Mouse (Mus musculus) c-Kit-positive CD71-positive TER-119-positive erythroid progenitor cells, embryonic 14.5 days (primary cell): ENCODE data around the gene Adam19.
"Not testable (repeated sequence)": the region's sequence is repeated elsewhere in the genome, so short reads cannot be mapped to it uniquely, and the experiment has no call there.

ENCODE experiments used
- DNase-seq: peaks from one replicate; pipeline ENCODE4 v3.0.0-alpha.2; 2013; ENCODE audit warnings: low spot score

Gene Adam19

DNA sequence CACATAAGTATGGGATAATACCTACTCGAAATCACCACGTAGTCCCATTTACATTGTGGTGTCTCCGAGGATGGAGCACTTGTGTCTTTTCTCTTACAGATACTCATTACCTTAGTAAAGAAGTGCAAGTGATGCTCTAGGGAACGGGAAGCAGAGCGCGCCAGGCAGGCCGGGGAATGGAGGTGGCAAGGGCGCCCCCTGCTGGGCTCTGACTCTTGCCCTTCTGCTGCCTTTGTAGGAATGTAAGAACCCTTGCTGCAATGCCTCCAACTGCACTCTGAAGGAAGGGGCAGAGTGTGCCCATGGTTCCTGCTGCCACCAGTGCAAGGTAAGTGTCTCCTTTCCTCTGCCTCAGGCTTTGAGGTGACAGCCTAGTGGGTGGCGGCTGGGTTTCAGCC is 72.8 kb downstream of the Adam19 start:
- peak; percentile 63 for DNase-seq

- peak; percentile 28 for DNase-seq
These were observed 75.5 kb downstream of the Adam19 start for GRCm38 (mm10) chr11:46131022-46131986.

DNA sequence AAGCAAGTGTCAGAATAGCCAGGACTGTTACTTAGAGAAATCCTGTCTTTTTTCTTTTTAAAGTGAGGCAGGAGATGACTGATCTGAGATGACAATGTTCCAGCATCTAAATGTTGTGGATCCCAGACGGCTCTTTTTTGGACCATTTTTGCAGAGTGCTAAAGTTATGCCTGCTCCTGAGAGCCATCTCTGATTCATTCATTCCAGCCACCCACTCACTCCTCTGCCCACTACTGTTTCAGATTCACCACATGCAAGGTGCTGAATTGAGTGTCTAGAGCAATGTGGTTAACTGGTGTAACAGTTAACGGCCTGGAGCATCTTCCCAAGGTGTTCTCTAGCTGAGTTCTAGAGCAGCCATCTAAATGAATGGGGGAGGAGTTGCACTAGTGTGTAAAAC is 79.1 kb downstream of the Adam19 start:
- DNase-seq = no peak

- DNase-seq = no peak
These were observed 87.5 kb downstream of the Adam19 start for GRCm38 (mm10) chr11:46143342-46143741.

DNA sequence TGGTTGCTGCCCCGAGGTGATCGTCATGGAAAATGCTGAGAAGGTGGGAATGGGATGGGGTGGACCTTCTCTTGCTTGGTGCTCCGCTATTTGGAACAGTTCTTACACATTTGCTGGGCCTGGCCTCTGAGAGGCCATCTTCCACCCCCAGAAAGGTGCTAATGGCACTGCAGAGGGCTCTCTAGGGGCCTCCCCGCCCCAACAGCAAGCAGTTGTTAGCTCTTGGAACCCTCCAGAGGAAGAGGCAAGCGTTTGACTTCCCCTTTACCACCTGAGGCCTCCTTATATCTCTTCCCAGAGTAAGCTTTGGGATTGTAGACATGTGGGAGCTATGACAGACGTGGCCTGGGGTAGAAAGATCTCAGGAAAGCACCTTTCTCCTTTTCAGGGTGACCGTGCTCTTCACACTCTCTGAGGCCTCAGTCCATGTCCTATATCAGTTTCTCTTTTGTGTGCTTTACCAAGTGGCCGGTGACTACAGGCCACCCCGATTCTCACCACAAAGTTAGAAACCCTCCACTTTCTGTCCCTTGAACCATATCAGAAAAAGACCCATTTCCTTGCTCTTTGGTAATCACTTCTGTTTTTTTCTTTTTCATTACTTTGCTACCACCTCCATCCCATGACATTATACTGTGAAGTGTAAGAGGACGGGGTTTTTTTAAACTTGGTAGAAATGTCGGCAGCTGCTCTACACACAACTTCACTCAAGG is 89.5 kb downstream of the Adam19 start:
- no peak for DNase-seq

DNA sequence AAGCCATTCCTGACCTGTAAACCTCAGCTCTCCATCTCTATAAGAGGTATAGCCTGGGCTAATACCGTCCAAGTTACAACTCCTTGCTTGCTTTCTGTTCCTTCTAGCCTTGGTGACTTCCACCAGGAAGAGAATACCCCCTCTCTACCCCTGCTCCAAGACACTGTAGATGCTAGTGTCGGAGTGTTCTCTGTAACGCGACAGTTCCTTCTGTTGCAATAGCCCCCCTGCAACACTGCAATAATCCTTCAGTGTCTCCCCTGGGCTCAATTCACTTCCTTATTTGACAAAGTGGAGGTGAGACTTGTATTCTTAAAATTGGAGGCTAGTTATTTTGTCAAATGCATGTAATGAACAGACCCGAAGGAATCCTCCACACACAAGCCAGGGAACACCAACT is 90.8 kb downstream of the Adam19 start:
- DNase-seq = no peak

DNA sequence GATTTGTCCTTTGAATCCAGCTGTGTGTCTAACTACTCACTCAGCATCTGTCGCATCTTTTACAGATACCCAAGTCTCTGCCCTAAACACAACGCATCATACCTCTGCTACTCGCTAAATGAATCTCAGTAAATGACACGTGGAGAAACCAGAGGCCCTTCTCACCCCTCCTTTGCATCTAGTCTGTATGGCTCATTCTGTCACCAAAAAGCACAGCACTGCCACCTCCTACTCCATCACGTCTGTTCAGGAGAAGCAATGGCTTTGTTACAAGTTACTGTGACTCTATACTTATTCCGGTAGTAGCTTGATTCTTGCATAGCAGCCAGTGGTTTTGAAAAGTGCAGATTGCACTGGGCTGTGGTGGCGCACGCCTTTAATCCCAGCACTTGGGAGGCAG is 101.2 kb downstream of the Adam19 start:
- no peak for DNase-seq

DNA sequence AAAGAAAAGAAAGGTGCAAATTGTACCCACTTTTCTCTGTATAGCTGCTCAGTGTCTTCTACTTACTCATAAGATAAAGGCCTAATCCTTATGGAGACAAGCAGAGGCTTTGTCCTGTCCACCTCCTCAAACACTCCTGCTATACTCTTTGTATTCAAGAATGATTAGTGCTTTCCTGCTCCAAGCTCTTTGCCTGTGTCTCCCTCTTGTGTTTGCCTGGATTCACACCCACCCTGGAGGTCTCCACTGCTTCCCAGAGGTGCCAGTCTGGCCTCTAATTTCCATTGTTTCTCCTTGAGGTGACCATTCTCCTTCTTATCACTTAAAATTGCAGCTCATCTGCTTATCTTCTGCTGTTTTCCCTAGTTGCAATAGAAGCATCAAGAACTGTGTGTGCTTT is 101.7 kb downstream of the Adam19 start:
- DNase-seq = no peak

GRCm38 (mm10) chr11:46165866-46166585 is 110.2 kb downstream of the Adam19 start, which contains the start of gene Nipal4:
Gene Nipal4, minus strand, starts transcription at chr11:46166508.
- no peak for DNase-seq

DNA sequence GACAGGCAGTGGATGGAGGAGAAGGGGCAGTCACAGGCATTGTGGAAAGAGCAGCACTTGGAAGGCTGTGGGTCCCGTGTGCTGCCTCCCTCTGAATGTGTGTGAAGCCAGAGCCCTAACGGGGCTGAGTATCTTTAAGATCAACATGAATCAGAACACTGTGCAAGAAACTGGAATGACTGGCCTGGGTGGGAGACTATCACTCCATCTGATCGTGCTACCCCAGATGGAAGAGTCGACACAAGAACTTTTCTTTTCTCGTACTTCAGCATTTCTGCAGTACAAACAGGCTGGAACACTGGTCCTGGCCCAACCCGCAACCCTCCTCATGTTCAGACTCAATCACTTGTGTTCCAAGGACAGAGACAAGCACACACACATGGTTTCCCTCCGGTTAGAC is 112.7 kb downstream of the Adam19 start:
- no peak for DNase-seq

DNA sequence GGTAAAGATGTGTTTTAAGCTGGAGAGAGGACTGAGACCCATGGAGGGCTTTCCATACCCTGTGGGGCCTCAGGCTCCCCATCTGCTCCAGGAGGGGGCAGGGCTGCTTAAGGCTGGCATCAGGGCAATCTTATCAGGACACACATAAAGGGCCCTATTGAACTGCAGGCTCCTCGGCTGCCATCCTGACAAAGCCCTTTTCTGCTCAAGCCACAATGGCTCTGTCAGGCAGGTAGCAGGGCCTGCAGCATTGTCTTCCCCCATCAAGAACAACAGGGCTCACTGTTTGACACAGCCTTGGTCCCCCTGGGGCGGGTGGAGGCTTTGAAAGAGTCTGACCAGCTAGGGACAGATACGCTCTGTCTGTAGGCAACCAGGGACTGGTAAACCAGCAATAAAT is 114.1 kb downstream of the Adam19 start:
- no peak for DNase-seq

- no peak for DNase-seq
These were observed 116.3 kb downstream of the Adam19 start for GRCm38 (mm10) chr11:46172128-46172527.

- DNase-seq = no peak
These were observed 120.4 kb downstream of the Adam19 start for GRCm38 (mm10) chr11:46176155-46176554.

- no peak for DNase-seq
These were observed 121.7 kb downstream of the Adam19 start for GRCm38 (mm10) chr11:46177246-46178043.

- not testable (repeated sequence) for DNase-seq
These were observed 126.2 kb downstream of the Adam19 start for GRCm38 (mm10) chr11:46182031-46182430.

DNA sequence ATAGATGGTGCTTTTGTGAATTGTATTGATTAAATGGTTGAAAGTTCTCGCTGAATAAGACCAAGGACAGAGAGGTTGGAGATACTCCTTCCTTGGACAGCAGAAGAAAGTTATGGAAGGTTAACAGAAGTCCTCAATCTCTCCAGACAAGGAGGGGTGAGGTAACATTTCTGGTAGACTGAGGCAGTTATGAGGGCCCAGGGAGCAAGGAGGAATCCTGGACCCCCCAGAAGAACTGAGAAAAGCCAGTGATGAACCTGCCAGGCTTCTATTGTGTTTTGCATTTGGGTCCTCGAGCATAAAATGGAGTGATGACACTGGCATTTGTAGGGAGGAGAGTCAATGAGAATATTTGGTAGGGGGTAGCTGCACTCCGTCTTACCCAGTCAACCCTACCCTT is 129.2 kb downstream of the Adam19 start:
- DNase-seq = no peak

- no peak for DNase-seq
These were observed 129.7 kb downstream of the Adam19 start for GRCm38 (mm10) chr11:46185486-46185885.

GRCm38 (mm10) chr11:46188283-46188682 is 132.5 kb downstream of the Adam19 start:
- no peak for DNase-seq

GRCm38 (mm10) chr11:46194175-46194574 is 138.4 kb downstream of the Adam19 start:
- DNase-seq = no peak
